Mouse (Mus musculus) kidney, adult 18-20 months (tissue): Measurements from ENCODE around the gene Erich6.
"Not testable (repeated sequence)": the region's sequence is repeated elsewhere in the genome, so short reads cannot be mapped to it uniquely, and the experiment has no call there.

ENCODE experiments used
- DNase-seq: peaks from one replicate; pipeline ENCODE4 v3.0.0; 2021

Gene Erich6

DNA sequence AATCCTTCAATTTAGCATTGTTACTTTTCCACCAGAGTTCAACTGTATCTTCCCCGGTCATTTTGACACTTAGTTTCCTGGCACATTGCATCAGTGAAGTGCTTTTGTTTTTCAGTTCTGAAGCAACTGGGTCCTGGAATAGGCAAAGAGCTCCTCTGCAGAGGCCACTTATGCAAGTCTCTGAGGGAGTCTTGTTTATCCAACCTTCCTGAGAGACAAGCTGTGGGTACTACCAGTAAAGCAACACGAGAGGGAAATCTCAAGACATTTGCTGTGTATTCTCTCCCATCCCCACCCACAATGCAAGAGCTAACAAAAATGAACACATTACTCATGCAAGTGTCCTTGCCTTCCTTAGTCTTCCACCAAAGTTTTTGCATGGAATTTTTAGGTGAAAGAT is 5.3 kb downstream of the Erich6 start:
- no peak for DNase-seq

DNA sequence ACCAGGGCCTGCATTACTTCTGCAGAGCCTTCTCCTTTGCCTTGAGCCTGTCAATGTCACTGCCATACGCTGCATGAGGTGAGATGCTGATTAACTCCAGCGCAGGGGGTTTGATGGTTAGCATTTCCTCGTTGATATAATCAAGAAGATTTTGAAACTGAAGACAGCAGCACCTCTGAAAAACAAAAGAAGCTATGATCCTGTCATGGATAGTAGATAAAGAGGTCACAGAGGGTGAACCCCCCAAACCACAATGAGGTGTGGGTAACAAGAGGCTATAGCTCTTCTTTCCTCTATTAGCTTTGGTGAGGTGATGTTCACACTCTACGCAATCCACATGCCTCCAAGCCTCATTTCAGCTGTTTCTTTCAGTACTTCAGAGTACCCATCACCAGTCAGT is 12.0 kb downstream of the Erich6 start:
- DNase-seq, result no peak

DNA sequence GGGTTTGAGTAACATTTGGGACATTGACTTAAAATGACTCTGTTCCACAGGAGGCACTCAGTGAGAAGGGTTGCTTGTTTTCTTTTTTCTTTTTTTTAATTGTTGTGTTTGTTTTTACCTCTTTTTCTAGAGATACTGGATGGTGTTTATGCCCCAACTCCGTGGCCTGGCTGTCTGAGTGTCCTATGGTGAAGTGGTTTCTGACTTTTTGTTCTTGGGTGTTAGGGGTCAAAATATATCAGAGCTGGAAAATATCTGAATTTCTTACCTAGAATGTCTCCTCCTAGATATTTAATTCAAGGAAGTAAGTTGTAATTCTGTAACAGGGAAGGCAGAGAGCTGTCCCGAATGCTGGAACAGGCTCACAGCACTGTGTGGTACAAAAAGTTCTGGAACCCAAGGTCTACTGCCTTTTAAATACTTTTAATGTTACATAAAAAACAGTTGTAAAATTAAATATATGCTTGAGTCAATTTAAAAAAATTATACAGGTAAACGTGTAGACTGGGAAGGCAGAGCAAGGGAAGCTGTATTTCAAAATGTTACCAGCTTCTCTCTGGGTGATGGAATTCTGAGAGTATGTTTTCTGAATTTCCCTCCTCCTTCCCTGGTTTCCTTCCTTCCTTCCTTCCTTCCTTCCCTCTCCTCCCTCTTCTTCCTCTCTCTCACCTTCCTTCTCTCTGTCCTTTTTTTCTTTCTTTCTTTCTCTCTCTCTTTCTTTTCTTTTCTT is 14.2 kb downstream of the Erich6 start:
- DNase-seq, result no peak

DNA sequence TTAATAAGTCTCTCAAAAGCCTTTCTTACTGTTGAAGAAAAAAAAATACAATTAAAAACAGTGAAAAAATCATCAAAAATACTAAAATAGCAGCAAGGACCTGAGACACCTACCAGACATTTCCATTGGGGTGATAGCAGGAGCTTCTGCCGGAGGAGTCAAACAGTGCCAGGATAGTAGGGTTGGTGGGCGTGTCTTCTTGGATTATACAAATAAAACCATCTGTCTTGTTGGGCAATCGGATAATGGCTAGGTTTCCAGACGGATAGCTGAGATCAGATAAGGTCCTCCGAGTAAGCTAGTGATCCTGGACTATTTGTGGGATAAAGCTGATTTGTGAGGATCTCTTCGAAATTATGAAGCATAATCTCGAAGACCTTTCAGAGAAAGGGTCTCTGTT is 15.9 kb downstream of the Erich6 start:
- DNase-seq, result no peak

DNA sequence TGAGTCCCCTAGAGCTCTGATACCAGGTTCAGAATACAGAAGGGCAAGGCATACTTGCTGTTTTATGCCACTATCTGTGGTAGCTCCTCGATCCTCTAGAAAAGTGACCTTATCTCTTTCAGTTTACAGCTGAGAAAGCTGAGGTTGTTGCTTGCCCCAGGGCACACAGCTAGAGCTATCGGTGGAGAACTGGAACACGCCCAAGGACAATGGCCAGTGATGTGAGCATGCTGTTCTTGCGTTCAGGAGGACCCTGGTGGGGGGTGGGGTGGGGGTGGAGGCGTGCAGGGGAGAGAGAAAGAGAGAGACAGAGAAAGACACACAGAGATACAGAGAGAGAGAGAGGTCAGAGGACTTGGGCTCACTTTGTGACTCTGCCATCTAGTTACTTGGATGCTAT is 27.0 kb downstream of the Erich6 start:
- DNase-seq, result no peak

DNA sequence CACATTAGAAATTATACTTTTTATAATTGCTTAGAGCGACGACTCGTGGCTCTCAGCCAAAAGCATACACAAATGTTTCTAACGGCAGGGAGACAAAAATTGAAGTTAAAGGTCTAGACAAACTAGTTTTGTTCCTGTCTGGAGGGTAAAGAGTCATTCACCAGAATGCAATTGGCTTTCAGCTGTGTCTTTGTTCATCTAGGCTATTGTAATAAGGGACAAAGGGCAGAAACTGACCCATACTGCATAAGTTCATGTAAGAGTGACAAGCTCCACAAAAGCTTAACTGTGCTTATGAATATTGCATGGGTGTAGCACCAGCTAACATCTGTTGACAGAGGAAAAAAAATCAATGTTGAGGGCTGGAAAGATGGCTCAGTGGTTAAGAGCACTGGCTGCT is 28.5 kb downstream of the Erich6 start:
- no peak for DNase-seq

DNA sequence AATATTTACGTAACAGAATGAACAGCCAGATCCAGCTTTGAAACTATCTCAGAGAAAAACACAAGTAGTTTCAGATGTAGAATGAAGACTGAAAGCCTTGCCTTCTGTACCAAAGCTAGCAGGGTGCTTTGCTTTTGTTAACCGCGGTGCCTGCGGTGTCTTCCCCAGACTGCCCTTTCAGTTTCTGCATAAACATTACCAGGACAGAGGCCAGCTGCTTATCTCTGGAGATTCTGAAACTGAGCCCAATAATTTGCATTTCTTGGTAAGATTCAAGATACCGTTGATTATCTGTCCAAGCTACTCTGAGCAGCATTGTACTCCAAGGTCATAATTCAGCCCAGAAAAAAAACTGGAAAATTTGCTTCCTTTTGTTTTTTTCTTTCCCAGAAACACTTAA is 43.4 kb downstream of the Erich6 start:
- no peak for DNase-seq

DNA sequence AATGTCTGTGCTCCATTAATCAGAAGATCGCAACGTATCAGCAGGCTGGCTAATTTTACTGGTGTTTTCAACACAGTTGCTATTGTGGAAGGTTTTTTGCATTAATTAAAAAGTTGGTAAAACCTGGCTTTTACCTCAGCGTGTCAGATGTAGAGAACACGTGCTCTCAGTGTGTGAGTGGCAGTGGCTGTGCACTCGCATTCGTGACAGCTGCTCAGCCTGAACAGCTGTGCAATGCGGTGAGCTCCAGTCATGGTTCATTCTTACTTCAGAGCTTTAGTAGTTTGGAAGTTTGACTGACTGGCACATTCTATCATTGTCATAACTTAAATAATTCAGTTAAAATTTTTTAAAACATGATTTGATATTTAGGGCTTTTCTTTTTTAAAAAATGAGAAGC is 44.3 kb downstream of the Erich6 start:
- not testable (repeated sequence) for DNase-seq

DNA sequence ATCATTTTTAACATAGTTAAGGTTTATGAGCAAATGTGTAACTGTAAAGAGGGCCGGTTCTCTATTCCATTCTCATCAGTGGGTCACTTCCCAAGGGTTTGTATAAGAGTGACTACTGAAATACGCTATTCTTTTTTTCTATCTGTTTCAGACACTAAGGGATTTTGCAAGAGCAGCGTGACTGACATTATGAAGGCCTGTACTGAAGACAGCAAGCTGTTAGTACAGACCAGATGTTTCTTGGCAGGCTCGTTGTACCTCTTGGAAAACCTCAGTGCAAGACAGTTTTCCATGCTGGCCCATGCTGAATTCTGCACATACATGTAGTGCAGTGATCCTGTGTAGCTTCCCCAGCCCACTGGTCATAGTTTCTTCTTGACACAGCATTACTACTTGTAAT is 46.5 kb downstream of the Erich6 start:
- not testable (repeated sequence) for DNase-seq

DNA sequence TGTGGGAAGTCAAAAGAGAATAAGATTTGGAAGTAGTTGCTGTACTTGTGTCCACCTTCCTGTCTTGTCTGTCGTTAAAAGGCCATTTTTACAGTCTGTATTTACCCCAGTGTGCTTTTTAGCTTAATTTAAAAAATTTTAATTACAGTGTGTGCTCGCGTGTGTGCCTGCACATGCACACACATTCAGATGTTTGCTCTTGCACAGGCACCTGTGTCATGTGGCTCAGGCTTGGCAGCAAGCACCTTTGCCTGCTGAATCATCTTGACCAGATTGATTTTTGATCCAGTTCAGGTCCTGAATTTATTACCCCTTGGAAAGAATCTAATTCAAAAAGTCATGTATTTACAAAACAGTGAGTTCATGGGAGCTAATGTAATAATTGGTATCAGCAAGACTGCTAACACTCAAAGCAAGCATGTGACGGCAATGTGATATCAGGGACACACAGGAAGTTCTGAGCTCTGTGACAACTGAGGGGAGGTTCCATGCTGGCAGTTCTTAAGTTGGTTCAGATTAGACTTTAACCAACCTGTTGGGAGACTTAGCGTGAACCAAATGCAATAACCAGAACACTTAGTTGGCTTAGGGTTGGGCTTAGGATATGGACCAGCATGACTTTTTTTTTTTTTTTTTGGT is 54.1 kb downstream of the Erich6 start:
- peak; percentile 37 for DNase-seq

DNA sequence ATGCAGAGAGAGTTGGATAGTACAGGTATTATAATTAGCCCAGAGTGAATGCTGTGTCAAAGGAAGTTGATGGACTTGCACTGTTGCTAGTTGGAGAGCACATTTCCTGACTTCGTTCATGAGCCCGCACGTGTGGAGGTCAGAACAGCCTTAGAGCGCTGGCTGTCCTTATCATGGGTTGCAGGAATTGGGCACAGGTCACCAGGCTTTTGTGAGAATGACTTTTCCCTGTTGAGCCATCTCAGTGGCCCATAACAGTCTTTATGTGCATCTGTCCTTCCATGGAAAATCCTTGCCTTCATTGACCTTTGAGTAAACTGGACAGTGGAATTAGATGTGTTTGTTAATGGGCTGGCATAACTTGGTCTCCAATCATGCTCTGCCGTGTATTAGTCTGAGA is 54.7 kb downstream of the Erich6 start:
- peak; percentile 16 for DNase-seq

DNA sequence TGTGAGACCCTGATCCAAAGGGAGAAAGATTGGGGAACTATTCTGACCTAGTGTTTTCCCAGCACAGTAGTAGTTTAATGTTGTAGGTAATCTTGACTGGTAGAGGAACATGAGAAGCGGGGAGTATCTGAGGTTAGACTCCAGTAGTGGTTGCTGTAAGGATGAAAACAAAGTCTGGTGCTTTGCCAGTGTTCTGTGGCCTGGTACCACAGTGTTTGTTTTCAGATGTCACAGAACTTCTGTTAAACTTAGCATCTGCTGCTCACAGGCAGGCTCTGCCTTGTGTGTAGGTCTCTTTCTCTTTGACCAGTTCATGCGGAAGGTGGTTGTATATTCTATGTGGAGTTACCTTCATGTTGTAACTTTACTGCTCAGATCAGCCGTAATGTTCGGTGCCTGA is 55.5 kb downstream of the Erich6 start:
- DNase-seq, result no peak

DNA sequence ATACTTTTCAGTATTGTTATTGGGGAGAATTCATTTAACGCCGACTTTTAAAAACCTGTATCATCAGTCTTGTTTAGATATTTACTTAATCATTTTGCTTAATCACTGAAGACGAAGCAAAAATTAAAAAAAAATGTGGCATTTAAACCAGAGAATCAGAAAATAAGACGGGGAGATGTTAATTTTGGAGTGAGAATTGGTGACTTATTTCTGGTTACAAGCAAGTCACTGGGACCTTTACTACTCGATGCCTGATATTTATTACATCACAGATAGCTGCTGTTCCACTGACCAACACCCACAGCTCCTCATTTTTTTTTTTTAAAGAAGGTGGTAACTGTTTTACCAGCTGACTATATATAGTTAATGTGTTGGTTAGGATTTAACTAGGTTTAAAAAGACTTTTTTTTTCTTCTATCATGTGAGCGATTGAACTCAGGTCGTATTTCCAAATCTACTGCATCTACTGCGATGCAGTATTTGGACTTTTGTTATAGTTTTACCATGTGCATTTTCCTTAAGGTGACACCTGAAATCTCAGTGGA is 59.4 kb downstream of the Erich6 start:
- DNase-seq, result no peak

DNA sequence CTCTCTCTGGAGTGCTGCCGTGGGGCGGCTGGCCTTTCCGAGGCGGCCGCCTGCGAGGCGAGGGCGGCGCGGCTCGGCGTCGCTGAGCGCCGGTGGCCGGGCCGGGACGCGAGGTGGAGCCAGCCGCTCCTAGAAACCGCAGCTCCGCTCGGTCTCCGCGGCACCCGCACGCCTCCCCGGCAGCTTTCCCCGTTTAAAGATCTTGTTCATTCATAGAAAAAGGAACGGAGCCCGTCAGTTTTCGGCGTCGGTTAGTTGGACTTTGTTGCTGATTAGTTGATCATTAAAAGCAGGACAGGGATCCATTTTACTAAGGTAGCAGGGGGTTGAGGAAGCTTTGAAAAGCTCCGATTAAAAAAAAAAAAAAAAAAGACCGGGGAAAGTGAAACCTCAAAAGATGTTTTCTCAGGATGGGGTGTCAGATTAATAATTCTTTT is 59.9 kb downstream of the Erich6 start:
- peak; percentile 70 for DNase-seq

DNA sequence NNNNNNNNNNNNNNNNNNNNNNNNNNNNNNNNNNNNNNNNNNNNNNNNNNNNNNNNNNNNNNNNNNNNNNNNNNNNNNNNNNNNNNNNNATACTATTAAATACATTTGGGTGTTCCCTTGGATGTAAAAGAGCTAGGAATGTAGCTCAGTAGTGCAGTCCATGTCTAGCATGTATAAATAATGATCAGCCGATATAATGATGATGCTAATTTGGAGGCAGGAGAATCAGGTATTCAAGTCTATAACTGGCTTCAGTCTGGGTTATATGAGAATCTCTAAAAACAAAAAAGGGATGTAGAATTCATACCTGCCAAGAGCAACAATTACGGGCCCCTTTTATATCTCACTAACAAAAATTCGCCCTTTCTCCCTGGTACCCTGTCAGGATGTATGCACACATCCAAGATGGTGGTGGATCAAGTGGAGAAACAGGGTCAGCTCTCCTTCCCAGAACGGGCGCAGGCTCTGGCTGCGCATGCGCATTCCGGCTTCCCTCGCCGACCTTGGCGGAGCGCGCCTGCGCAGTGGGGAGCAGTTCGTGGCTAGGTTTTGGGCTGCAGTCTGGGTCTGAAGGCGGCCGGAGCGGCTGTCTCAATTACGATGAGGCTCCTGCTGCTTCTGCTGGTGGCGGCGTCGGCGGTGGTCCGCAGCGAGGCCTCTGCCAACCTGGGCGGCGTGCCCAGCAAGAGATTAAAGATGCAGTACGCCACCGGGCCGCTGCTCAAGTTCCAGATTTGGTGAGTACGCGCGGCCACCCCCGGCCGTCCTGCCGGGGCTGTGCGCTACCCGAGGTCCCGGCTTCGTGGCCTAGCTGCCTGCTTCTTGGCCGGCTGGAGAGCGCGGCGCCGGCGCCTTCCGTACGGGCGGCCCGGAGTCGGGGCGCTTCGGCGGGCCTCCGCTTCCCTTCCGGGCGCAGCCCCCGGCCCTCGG is 60.6 kb downstream of the Erich6 start, which contains the start of gene Selenot:
Gene Selenot (plus strand): TSS at position 500 of the 930 bp plus-strand sequence.
- DNase-seq, result peak; percentile 97

DNA sequence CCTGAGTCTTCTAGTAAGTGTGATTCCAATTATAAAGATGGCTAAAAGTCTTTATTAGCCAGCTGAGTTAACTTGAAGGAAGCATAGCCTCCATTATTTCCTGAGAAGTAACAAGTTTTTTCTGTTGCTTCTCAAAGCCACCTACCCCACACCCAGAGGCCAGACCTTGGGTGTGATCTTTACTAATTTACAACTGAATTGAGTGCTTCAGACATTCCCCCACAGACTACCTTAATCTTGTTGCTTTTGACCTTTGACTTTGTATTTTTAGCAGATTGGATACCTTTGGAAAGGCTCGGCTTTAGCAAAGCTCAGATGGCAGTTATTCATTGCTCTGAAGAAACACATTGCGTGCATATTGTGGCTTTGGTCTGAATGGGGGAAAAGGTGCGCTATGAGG is 66.2 kb downstream of the Erich6 start:
- DNase-seq, result no peak
